Mouse (Mus musculus): Measurements from ENCODE around the gene Fam163b. TPM values are rescaled to one million over a fixed set of nuclear protein-coding genes. Genes with fewer than 3 reads are reported as not detected.

Fam163b gene
- total and polyA plus RNA-seq, 3 experiments, result not detected

- peaks cover 7 to 25% of the 10 kb centered on the region in 2 experiments for H3K27me3 ChIP-seq (ENCODE audit: control insufficient read depth in 1 of 2, insufficient read depth in 2 of 2, low read length in 2 of 2)
Measured at GRCm38 (mm10) chr2:27164796-27165590, 22.7 kb upstream of the Fam163b start, which contains the start of gene Dbh. Gene Dbh, plus strand, starts transcription at chr2:27165233.

GRCm38 (mm10) chr2:27163851-27164250, 21.6 kb upstream of the Fam163b start:
- DNase-seq (ENCODE audit: low read depth, low spot score), result no peak
- no peaks in the 10 kb centered on the region for H3K9me3 ChIP-seq (replicated peaks; ENCODE audit: insufficient read depth, low read length)
- H3K4me1 ChIP-seq (ENCODE audit: control insufficient read depth in 1 of 2, insufficient read depth in 2 of 2, low read length in 2 of 2), result no peaks in the 10 kb centered on the region
- no peak overlapping the region for H3K4me3 ChIP-seq (ENCODE audit: control insufficient read depth in 1 of 2, insufficient read depth in 1 of 2, low read depth in 2 of 2, low read length in 2 of 2)
- no peaks in the 10 kb centered on the region for H3K79me2 ChIP-seq (ENCODE audit: control insufficient read depth, insufficient read depth, low read length, poor library complexity)
- TF ChIP-seq BHLHE40 (IDR thresholded peaks at IDR 0.05; ENCODE audit: borderline replicate concordance, low read depth, low read length) (no peak), UBTF (IDR thresholded peaks at IDR 0.05; ENCODE audit: borderline replicate concordance, insufficient read depth, low read depth, low read length) (no peak), MAX (IDR thresholded peaks at IDR 0.05; ENCODE audit: low read length) (no peak), CHD2 (IDR thresholded peaks at IDR 0.05; ENCODE audit: low read length) (no peak), ELF1 (IDR thresholded peaks at IDR 0.05; ENCODE audit: low read depth, low read length) (no peak), SIN3A (IDR thresholded peaks at IDR 0.05; ENCODE audit: low read length) (no peak), JUND (IDR thresholded peaks at IDR 0.05; ENCODE audit: low read depth, low read length) (no peak), RAD21 (IDR thresholded peaks at IDR 0.05; ENCODE audit: low read depth, low read length) (no peak), ZC3H11A (IDR thresholded peaks at IDR 0.05; ENCODE audit: low read depth, low read length) (no peak), MYB (IDR thresholded peaks at IDR 0.05; ENCODE audit: low read depth, low read length) (no peak), MAFK (IDR thresholded peaks at IDR 0.05; ENCODE audit: borderline replicate concordance, low read depth, low read length) (no peak), E2F4 (IDR thresholded peaks at IDR 0.05; ENCODE audit: borderline replicate concordance, low read depth, low read length) (no peak), MXI1 (IDR thresholded peaks at IDR 0.05; ENCODE audit: low read depth, low read length) (no peak), MAZ (IDR thresholded peaks at IDR 0.05; ENCODE audit: low read depth, low read length) (no peak), POLR2A (IDR thresholded peaks at IDR 0.05; ENCODE audit: control insufficient read depth in 1 of 2, insufficient read depth in 1 of 2, low read depth in 1 of 2, low read length in 2 of 2, poor library complexity in 1 of 2) (no peak), USF2 (IDR thresholded peaks at IDR 0.05; ENCODE audit: borderline replicate concordance in 1 of 2, insufficient read depth in 1 of 2, low read depth in 1 of 2, low read length in 2 of 2) (no peak), HCFC1 (IDR thresholded peaks at IDR 0.05; ENCODE audit: low read depth, low read length) (no peak)
- no peaks in the 10 kb centered on the region for H3K36me3 ChIP-seq (ENCODE audit: control insufficient read depth in 1 of 2, insufficient read depth in 2 of 2, low read length in 2 of 2)
- peaks cover 1 to 20% of the 10 kb centered on the region in 2 experiments; a peak in 3 of 4 replicates for H3K27me3 ChIP-seq (ENCODE audit: control insufficient read depth in 1 of 2, insufficient read depth in 2 of 2, low read length in 2 of 2)
- no peak overlapping the region for H3K27ac ChIP-seq (ENCODE audit: control insufficient read depth, low read depth, low read length)
- no peak overlapping the region for H3K9ac ChIP-seq (ENCODE audit: control insufficient read depth, low read depth, low read length, poor library complexity, severe bottlenecking)

More at GRCm38 (mm10) chr2:27164796-27165590, 22.7 kb upstream of the Fam163b start, which contains the start of gene Dbh:
- H3K79me2 ChIP-seq (ENCODE audit: control insufficient read depth, insufficient read depth, low read length, poor library complexity), result no peaks in the 10 kb centered on the region
- H3K9ac ChIP-seq (ENCODE audit: control insufficient read depth, low read depth, low read length, poor library complexity, severe bottlenecking), result no peak within 1 kb of the TSS
- no peaks in the 10 kb centered on the region for H3K9me3 ChIP-seq (replicated peaks; ENCODE audit: insufficient read depth, low read length)
- H3K27ac ChIP-seq (ENCODE audit: control insufficient read depth, low read depth, low read length), result no peak within 1 kb of the TSS
- no peak for DNase-seq (ENCODE audit: low read depth, low spot score)
- H3K4me3 ChIP-seq (ENCODE audit: control insufficient read depth in 1 of 2, insufficient read depth in 1 of 2, low read depth in 2 of 2, low read length in 2 of 2), result no peak within 1 kb of the TSS
- no peaks in the 10 kb centered on the region for H3K4me1 ChIP-seq (ENCODE audit: control insufficient read depth in 1 of 2, insufficient read depth in 2 of 2, low read length in 2 of 2)
- H3K36me3 ChIP-seq (ENCODE audit: control insufficient read depth in 1 of 2, insufficient read depth in 2 of 2, low read length in 2 of 2), result no peaks in the 10 kb centered on the region
- TF ChIP-seq GABPA (IDR thresholded peaks at IDR 0.05; ENCODE audit: low read depth, low read length) (no peak), BHLHE40 (IDR thresholded peaks at IDR 0.05; ENCODE audit: borderline replicate concordance, low read depth, low read length) (no peak), KAT2A (conservative IDR thresholded peaks at IDR 0.05; ENCODE audit: low read depth, low read length) (no peak), NELFE (IDR thresholded peaks at IDR 0.05; ENCODE audit: low read depth, low read length) (no peak), ZMIZ1 (IDR thresholded peaks at IDR 0.05; ENCODE audit: low read depth, low read length) (no peak), JUND (IDR thresholded peaks at IDR 0.05; ENCODE audit: low read depth, low read length) (no peak), NRF1 (IDR thresholded peaks at IDR 0.05; ENCODE audit: insufficient read depth, low read depth, low read length, poor library complexity, severe bottlenecking) (no peak), MYB (IDR thresholded peaks at IDR 0.05; ENCODE audit: low read depth, low read length) (no peak), TCF12 (IDR thresholded peaks at IDR 0.05; ENCODE audit: low read depth, low read length) (no peak), MAFK (IDR thresholded peaks at IDR 0.05; ENCODE audit: borderline replicate concordance, low read depth, low read length) (no peak), MAX (IDR thresholded peaks at IDR 0.05; ENCODE audit: low read length) (no peak), ZKSCAN1 (IDR thresholded peaks at IDR 0.05; ENCODE audit: low read depth, low read length) (no peak), ELF1 (IDR thresholded peaks at IDR 0.05; ENCODE audit: low read depth, low read length) (no peak)

Data from MEL (cell line).